Mouse (Mus musculus) adrenal gland, postnatal 36 days (tissue): ENCODE results near the gene Usp40. TPM values are rescaled to one million over a fixed set of nuclear protein-coding genes. Genes with fewer than 3 reads are reported as not detected.

ENCODE experiments used
- microRNA-seq: library from miRNA; unstranded; fragments of <30 nt; microRNA quantifications from one replicate; pipeline ENCODE4 v1.2.0, GENCODE M21; 2021
- total RNA-seq, 2 experiments: library from RNA; stranded (reverse); gene quantifications; 2 replicates each; pipeline ENCODE4 v1.2.3; 2021

The Usp40 gene
- total RNA-seq, 2 experiments from 2014 or later: 22.7 to 23.8 TPM

Small RNA genes lying within 50 kb of the gene (microRNA-seq; reads per million reads assigned to microRNA genes)
- gene Gm25198: not detected

Other genes with a start within 250 kb of the Usp40 start
- gene Sag, start 204.9 kb downstream of the Usp40 start, total RNA-seq: 1 to 10 TPM; 1.5 to 3.3 TPM
- gene Dgkd, start 155.3 kb downstream of the Usp40 start, total RNA-seq: 10 to 100 TPM; 66.0 to 74.1 TPM
- under 1 TPM in 1 of 2 experiments, not detected in 1; 0.16 TPM for gene Ugt1a10, start 46.8 kb upstream of the Usp40 start, total RNA-seq
- gene Ugt1a9, start 62.2 kb upstream of the Usp40 start, total RNA-seq: under 1 TPM in 1 of 2 experiments, not detected in 1; 0.26 TPM
- gene Ugt1a8, start 79.3 kb upstream of the Usp40 start, total RNA-seq: not detected
- 1 to 10 TPM; 2.7 to 2.8 TPM for gene Ugt1a7c, start 86.5 kb upstream of the Usp40 start, total RNA-seq
- gene Ugt1a6b, start 94.7 kb upstream of the Usp40 start, total RNA-seq: 1 to 10 TPM; 3.6 to 7.5 TPM
- gene Ugt1a6a, start 126.3 kb upstream of the Usp40 start, total RNA-seq: 10 to 100 TPM; 15.0 to 15.7 TPM
- gene Ugt1a5, start 157.5 kb upstream of the Usp40 start, total RNA-seq: under 1 TPM; 0.17 to 0.20 TPM
- under 1 TPM in 1 of 2 experiments, not detected in 1; 0.33 TPM for gene Ugt1a2, start 192.1 kb upstream of the Usp40 start, total RNA-seq
- gene Dnajb3, start 197.2 kb upstream of the Usp40 start, total RNA-seq: 1 to 10 TPM; 1.5 to 5.9 TPM
- 10 to 100 TPM in 1 of 2 experiments, under 1 TPM in 1; 0.73 to 55.5 TPM for gene Ugt1a1, start 203.4 kb upstream of the Usp40 start, total RNA-seq
- gene Mroh2a, start 218.4 kb upstream of the Usp40 start, total RNA-seq: under 1 TPM; 0.30 to 0.43 TPM